Mouse (Mus musculus): ENCODE data around the gene Bcorl1. TPM values are rescaled to one million over a fixed set of nuclear protein-coding genes. Genes with fewer than 3 reads are reported as not detected.
A peak's percentile ranks its signal among the peaks of the same experiment; 100 is the strongest.

Bcorl1 gene
- polyA plus RNA-seq, 1 experiment = 4.6 TPM

DNA sequence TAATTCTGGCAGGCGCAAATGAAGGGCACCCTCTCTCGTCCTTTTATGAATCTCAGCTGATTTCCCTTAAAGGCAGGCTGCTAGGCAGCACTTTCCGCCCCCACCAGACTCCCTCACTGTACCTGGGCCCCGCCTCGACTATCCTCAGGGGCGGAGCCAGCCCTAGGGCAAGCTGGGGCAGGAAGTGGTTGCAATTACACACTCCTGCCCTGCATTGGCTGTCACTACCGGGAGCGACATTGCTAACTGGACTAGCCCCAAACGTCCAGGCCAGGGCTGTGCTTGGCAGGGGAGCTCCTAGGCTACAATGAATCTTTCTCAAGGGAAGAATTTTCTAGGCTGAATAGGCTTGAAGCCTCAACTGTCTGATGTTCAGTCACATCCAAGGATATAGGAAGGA, 23.0 kb upstream of the Bcorl1 start:
- Histone ChIP-seq H3K27me3 (ENCODE audit: control insufficient read depth, insufficient read depth, low read length) (no peaks in the 10 kb centered on the region), H3K27ac (ENCODE audit: control insufficient read depth, insufficient read depth, low read depth, low read length) (no peak overlapping the region), H3K4me1 (ENCODE audit: control insufficient read depth, insufficient read depth, low read length) (no peaks in the 10 kb centered on the region; the same call in 1 of the 2 replicates), H3K4me3 (ENCODE audit: control insufficient read depth, low read depth, low read length) (no peak overlapping the region), H3K36me3 (ENCODE audit: control insufficient read depth, insufficient read depth, low read length) (no peaks in the 10 kb centered on the region)
- no peak for TF ChIP-seq POLR2A (IDR thresholded peaks at IDR 0.05; ENCODE audit: control insufficient read depth, low read depth, low read length)
- TF ChIP-seq CTCF (IDR thresholded peaks at IDR 0.05; ENCODE audit: control insufficient read depth, insufficient read depth, insufficient replicate concordance, low read depth, low read length) = no peak

- Histone ChIP-seq H3K4me1 (ENCODE audit: control insufficient read depth, insufficient read depth, low read length) (peaks cover 11% of the 10 kb centered on the region), H3K36me3 (ENCODE audit: control insufficient read depth, insufficient read depth, low read length) (no peaks in the 10 kb centered on the region), H3K27ac (ENCODE audit: control insufficient read depth, insufficient read depth, low read depth, low read length) (no peak overlapping the region), H3K27me3 (ENCODE audit: control insufficient read depth, insufficient read depth, low read length) (no peaks in the 10 kb centered on the region), H3K4me3 (ENCODE audit: control insufficient read depth, low read depth, low read length) (peak overlapping the region; percentile 81)
- TF ChIP-seq CTCF (IDR thresholded peaks at IDR 0.05; ENCODE audit: control insufficient read depth, insufficient read depth, insufficient replicate concordance, low read depth, low read length) (no peak), POLR2A (IDR thresholded peaks at IDR 0.05; ENCODE audit: control insufficient read depth, low read depth, low read length) (no peak)
These were observed 613 bp upstream of the Bcorl1 start for GRCm38 (mm10) chrX:48340441-48341049.

GRCm38 (mm10) chrX:48341621-48342161, 533 bp downstream of the Bcorl1 start:
- Histone ChIP-seq H3K4me1 (ENCODE audit: control insufficient read depth, insufficient read depth, low read length) (peaks cover 12% of the 10 kb centered on the region), H3K27ac (ENCODE audit: control insufficient read depth, insufficient read depth, low read depth, low read length) (no peak overlapping the region), H3K27me3 (ENCODE audit: control insufficient read depth, insufficient read depth, low read length) (no peaks in the 10 kb centered on the region), H3K4me3 (ENCODE audit: control insufficient read depth, low read depth, low read length) (peak overlapping the region; percentile 90), H3K36me3 (ENCODE audit: control insufficient read depth, insufficient read depth, low read length) (no peaks in the 10 kb centered on the region)
- TF ChIP-seq CTCF (IDR thresholded peaks at IDR 0.05; ENCODE audit: control insufficient read depth, insufficient read depth, insufficient replicate concordance, low read depth, low read length) = no peak
- TF ChIP-seq POLR2A (IDR thresholded peaks at IDR 0.05; ENCODE audit: control insufficient read depth, low read depth, low read length) = no peak

DNA sequence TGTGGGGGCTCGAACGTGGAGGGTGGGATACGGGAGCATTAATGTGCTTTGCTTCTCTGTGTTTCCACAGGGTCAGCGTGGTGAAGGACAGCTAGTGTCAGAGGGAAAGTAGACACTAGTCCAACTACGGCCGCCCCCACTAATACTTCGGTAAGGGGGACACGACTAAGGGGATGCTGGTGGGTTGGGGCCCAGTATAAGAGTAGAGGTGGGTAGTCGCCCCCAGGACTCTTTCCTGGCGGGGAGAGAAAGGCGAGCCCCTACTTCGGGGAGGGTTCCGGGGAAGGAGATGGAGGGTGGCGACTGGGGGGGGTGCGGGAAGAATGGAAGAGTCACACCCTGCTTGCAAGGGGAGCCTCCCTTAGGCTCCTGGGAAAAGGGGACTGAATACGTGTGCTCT, 1.6 kb downstream of the Bcorl1 start:
- Histone ChIP-seq H3K27ac (ENCODE audit: control insufficient read depth, insufficient read depth, low read depth, low read length) (no peak overlapping the region), H3K27me3 (ENCODE audit: control insufficient read depth, insufficient read depth, low read length) (no peaks in the 10 kb centered on the region)

GRCm38 (mm10) chrX:48343461-48343952, 2.3 kb downstream of the Bcorl1 start:
- H3K36me3 ChIP-seq (ENCODE audit: control insufficient read depth, insufficient read depth, low read length) = no peaks in the 10 kb centered on the region
- peak overlapping the region; percentile 49; the same call in 1 of the 2 replicates for H3K27ac ChIP-seq (ENCODE audit: control insufficient read depth, insufficient read depth, low read depth, low read length)
- TF ChIP-seq POLR2A (IDR thresholded peaks at IDR 0.05; ENCODE audit: control insufficient read depth, low read depth, low read length) (no peak; the same call in 1 of the 2 replicates), CTCF (IDR thresholded peaks at IDR 0.05; ENCODE audit: control insufficient read depth, insufficient read depth, insufficient replicate concordance, low read depth, low read length) (no peak)
- peak overlapping the region; percentile 90 for H3K4me3 ChIP-seq (ENCODE audit: control insufficient read depth, low read depth, low read length)
- no peaks in the 10 kb centered on the region for H3K27me3 ChIP-seq (ENCODE audit: control insufficient read depth, insufficient read depth, low read length)
- H3K4me1 ChIP-seq (ENCODE audit: control insufficient read depth, insufficient read depth, low read length) = peaks cover 12% of the 10 kb centered on the region

More for the DNA sequence above, 1.6 kb downstream of the Bcorl1 start:
- TF ChIP-seq POLR2A (IDR thresholded peaks at IDR 0.05; ENCODE audit: control insufficient read depth, low read depth, low read length) = no peak
- no peak for TF ChIP-seq CTCF (IDR thresholded peaks at IDR 0.05; ENCODE audit: control insufficient read depth, insufficient read depth, insufficient replicate concordance, low read depth, low read length)
- no peaks in the 10 kb centered on the region for H3K36me3 ChIP-seq (ENCODE audit: control insufficient read depth, insufficient read depth, low read length)
- H3K4me1 ChIP-seq (ENCODE audit: control insufficient read depth, insufficient read depth, low read length) = peaks cover 12% of the 10 kb centered on the region
- H3K4me3 ChIP-seq (ENCODE audit: control insufficient read depth, low read depth, low read length) = peak overlapping the region; percentile 90

DNA sequence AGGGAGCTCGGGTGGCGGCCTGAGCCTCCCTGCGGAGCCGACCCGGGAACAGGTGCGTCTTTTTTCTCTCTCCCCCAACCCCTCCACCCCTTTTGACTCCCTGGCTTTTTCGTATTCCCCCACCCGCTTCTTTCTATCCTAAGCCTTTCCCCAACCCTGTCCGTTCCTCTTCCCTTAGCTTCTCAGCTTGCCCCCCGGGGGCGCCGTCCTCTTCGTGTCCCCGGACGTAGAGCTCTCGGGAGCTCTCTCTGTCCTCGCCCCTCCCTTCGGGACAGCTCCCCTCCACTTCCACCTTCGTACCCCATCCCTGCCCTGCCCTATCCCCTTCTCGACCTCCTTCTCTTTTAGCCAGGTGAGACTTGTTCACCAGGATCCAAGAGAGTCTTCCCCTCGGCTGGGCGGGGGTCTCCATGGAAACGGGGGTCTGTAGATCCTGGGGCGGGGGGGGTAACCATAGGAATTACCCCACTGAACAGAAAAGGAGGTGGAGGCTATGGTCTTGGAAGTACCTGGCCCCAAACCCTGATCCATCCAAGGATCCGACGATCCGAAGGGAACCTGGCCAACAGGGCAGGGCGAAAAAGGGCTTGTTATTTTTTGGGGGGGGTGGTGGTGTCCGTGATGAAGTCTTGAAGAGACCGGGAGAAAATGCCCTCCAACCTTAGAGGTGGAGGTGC, 2.9 kb downstream of the Bcorl1 start:
- Histone ChIP-seq H3K4me3 (ENCODE audit: control insufficient read depth, low read depth, low read length) (peak overlapping the region; percentile 90), H3K4me1 (ENCODE audit: control insufficient read depth, insufficient read depth, low read length) (peaks cover 12% of the 10 kb centered on the region), H3K36me3 (ENCODE audit: control insufficient read depth, insufficient read depth, low read length) (no peaks in the 10 kb centered on the region), H3K27me3 (ENCODE audit: control insufficient read depth, insufficient read depth, low read length) (no peaks in the 10 kb centered on the region), H3K27ac (ENCODE audit: control insufficient read depth, insufficient read depth, low read depth, low read length) (peak overlapping the region; percentile 17; the same call in 1 of the 2 replicates)
- no peak for TF ChIP-seq POLR2A (IDR thresholded peaks at IDR 0.05; ENCODE audit: control insufficient read depth, low read depth, low read length)
- TF ChIP-seq CTCF (IDR thresholded peaks at IDR 0.05; ENCODE audit: control insufficient read depth, insufficient read depth, insufficient replicate concordance, low read depth, low read length) = no peak

All from testis, adult 2 months (tissue).